Mouse (Mus musculus): Measurements from ENCODE around the gene Hdgfl2. TPM values are rescaled to one million over a fixed set of nuclear protein-coding genes. Genes with fewer than 3 reads are reported as not detected.

Gene Hdgfl2
- polyA plus RNA-seq, 1 experiment from 2014 or later: 38.4 TPM

DNA sequence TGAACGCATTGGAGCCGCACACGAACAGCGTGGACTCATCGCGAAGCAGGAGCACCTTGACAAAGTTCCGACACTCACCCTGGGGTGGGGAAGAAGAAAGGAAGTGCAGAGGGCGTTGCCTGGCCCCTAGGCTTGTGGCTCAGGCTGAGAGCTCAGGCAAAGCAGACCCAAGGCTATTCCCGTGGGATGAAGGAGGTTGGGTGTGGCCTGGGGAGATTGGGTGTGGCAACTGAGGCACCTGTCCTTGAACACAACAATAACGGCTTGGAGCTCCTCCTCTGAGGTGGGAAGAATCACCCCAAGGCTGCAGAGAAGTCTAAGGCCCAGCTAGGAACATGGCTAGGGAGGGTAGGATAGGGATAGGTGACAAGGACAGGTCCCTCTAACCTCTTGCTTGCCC, 51.7 kb downstream of the Hdgfl2 start:
- Histone ChIP-seq H3K4me2 (replicated peaks; ENCODE audit: low read depth) (no peak overlapping the region), H3K9ac (ENCODE audit: low read length) (no peak overlapping the region), H3K36me3 (ENCODE audit: control insufficient read depth, insufficient read depth, low read length) (no peaks in the 10 kb centered on the region), H3K27me3 (ENCODE audit: control insufficient read depth, insufficient read depth, low read length) (no peaks in the 10 kb centered on the region), H3K4me1 (replicated peaks; ENCODE audit: control insufficient read depth, insufficient read depth) (peaks cover 4% of the 10 kb centered on the region), H3K27ac (replicated peaks) (no peak overlapping the region), H3K9me3 (ENCODE audit: control insufficient read depth, low read length) (no peaks in the 10 kb centered on the region), H3K4me3 (ENCODE audit: low read depth, low read length) (no peak overlapping the region)
- no peak for DNase-seq (ENCODE audit: low spot score)
- TF ChIP-seq EP300 (optimal IDR thresholded peaks at IDR 0.05): no peak
- TF ChIP-seq CTCF (IDR thresholded peaks at IDR 0.05; ENCODE audit: low read depth): no peak
- no peak for ATAC-seq (ENCODE audit: low FRiP score, low TSS enrichment)
- WGBS: 89% methylated on average over 10 of the region's 10 CpGs

DNA sequence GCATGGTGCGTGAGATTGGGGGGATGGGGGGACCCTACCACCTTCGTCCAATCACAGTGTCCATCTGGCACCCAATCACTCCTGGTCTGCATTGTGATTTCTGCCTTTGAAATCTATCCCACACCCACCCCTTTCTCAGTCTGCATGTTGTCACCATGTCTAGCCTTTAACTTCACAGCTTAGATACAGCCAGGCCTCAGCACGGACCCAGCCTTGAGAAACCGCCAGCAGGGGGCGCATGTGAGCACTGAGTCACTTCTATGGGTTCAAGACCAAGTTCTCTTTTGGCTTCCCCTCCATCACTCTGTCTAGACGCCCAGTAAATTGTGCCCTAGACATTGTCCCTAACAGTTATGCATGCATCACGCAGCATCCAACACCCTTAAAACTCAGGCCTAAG, 52.4 kb downstream of the Hdgfl2 start:
- no peak overlapping the region for H3K9ac ChIP-seq (ENCODE audit: low read length)
- no peak overlapping the region for H3K4me3 ChIP-seq (ENCODE audit: low read depth, low read length)
- no peaks in the 10 kb centered on the region for H3K9me3 ChIP-seq (ENCODE audit: control insufficient read depth, low read length)
- no peaks in the 10 kb centered on the region for H3K27me3 ChIP-seq (ENCODE audit: control insufficient read depth, insufficient read depth, low read length)
- H3K27ac ChIP-seq (replicated peaks): no peak overlapping the region
- H3K4me2 ChIP-seq (replicated peaks; ENCODE audit: low read depth): no peak overlapping the region
- DNase-seq (ENCODE audit: low spot score) (peak; percentile 67), ATAC-seq (ENCODE audit: low FRiP score, low TSS enrichment) (no peak)
- TF ChIP-seq CTCF (IDR thresholded peaks at IDR 0.05; ENCODE audit: low read depth): peak; percentile 81
- TF ChIP-seq EP300 (optimal IDR thresholded peaks at IDR 0.05): no peak
- WGBS: 45% methylated on average over 7 of the region's 7 CpGs
- peaks cover 4% of the 10 kb centered on the region for H3K4me1 ChIP-seq (replicated peaks; ENCODE audit: control insufficient read depth, insufficient read depth)
- H3K36me3 ChIP-seq (ENCODE audit: control insufficient read depth, insufficient read depth, low read length): no peaks in the 10 kb centered on the region

GRCm38 (mm10) chr17:56132661-56133060, 53.2 kb downstream of the Hdgfl2 start:
- Histone ChIP-seq H3K27me3 (ENCODE audit: control insufficient read depth, insufficient read depth, low read length) (no peaks in the 10 kb centered on the region), H3K9me3 (ENCODE audit: control insufficient read depth, low read length) (no peaks in the 10 kb centered on the region), H3K4me1 (replicated peaks; ENCODE audit: control insufficient read depth, insufficient read depth) (peaks cover 4% of the 10 kb centered on the region), H3K9ac (ENCODE audit: low read length) (no peak overlapping the region), H3K4me2 (replicated peaks; ENCODE audit: low read depth) (no peak overlapping the region), H3K4me3 (ENCODE audit: low read depth, low read length) (no peak overlapping the region), H3K27ac (replicated peaks) (no peak overlapping the region), H3K36me3 (ENCODE audit: control insufficient read depth, insufficient read depth, low read length) (no peaks in the 10 kb centered on the region)
- 5% methylated on average over 14 of the region's 14 CpGs for WGBS
- ATAC-seq (ENCODE audit: low FRiP score, low TSS enrichment) (no peak), DNase-seq (ENCODE audit: low spot score) (peak; percentile 73)
- TF ChIP-seq CTCF (IDR thresholded peaks at IDR 0.05; ENCODE audit: low read depth) (peak; percentile 90), EP300 (optimal IDR thresholded peaks at IDR 0.05) (no peak)

DNA sequence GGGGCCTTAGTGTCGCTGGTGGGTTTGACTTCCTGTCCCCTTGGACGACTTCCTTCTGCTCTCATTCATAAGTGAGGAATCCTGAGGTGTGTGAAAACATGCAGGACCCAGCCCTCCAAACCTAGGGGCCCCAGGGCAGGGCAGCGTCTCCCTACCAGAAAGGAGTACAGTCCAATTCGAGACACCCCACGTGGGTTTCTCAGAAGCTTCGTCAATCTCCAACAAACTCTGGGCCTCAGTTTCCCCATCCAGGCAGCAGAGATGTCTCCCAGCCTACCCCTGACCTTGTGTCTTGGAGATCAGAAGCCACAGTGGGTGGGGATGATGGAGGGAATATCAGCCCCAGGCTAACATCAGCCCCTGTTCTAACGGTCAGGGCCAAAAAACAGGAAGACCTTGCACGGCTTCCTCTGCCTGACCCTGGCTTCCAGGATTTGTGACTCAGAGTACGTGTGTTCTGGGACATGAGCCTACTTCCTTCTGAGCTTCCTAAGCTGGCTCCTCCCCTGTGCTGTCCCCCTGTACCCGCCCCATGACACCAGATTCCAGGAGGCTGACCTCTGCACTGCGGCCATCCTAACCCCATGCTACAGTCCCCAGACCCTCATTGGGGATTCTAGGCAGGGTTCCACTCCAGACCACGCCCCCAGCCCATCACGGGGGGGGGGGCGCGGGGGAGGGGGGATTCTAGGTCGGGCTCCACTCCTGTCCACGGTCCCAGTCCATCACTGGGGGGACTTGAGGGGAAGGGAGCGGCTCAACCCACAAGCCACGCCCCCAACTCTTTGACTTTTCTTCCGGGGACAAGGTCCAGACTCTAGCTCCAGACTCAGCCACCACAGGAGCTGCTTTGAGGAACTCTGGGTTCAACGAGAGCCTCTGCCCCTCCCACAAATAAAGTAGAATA, 54.3 kb downstream of the Hdgfl2 start:
- TF ChIP-seq EP300 (optimal IDR thresholded peaks at IDR 0.05): no peak
- no peak for TF ChIP-seq CTCF (IDR thresholded peaks at IDR 0.05; ENCODE audit: low read depth)
- Histone ChIP-seq H3K9ac (ENCODE audit: low read length) (no peak overlapping the region), H3K4me2 (replicated peaks; ENCODE audit: low read depth) (peak overlapping the region; percentile 55), H3K4me1 (replicated peaks; ENCODE audit: control insufficient read depth, insufficient read depth) (peaks cover 4% of the 10 kb centered on the region), H3K36me3 (ENCODE audit: control insufficient read depth, insufficient read depth, low read length) (no peaks in the 10 kb centered on the region), H3K27me3 (ENCODE audit: control insufficient read depth, insufficient read depth, low read length) (no peaks in the 10 kb centered on the region), H3K27ac (replicated peaks) (peak overlapping the region; percentile 65), H3K4me3 (ENCODE audit: low read depth, low read length) (peak overlapping the region; percentile 28), H3K9me3 (ENCODE audit: control insufficient read depth, low read length) (no peaks in the 10 kb centered on the region)
- 15% methylated on average over 21 of the region's 21 CpGs for WGBS
- ATAC-seq (ENCODE audit: low FRiP score, low TSS enrichment) (peak; percentile 83), DNase-seq (ENCODE audit: low spot score) (peak; percentile 82)

DNA sequence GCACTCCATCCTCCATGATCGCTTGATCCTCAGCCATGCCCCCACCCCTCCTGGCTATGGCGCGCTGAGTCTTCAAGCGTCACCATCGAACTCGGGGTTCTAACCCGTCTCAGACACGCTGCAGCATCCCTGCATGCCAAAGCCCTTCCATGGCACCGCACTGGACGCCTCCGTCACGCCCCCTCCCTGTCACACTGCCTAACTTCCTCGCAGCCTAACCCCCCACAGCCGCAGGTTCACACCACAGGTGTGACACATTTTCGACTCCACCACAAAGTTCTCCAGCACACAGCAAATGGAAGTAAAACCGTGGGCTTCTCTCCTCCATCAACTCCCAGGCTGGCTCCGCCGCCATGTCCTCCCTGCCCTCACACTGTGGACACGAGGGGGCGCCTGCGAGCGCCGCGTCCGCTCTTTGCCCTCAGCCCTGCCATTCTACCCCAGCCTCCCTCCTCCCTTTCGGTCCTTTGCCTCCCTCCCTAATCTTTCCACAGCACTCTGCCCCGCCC, 55.1 kb downstream of the Hdgfl2 start:
- Histone ChIP-seq H3K4me3 (ENCODE audit: low read depth, low read length) (peak overlapping the region; percentile 28), H3K9me3 (ENCODE audit: control insufficient read depth, low read length) (no peaks in the 10 kb centered on the region), H3K4me2 (replicated peaks; ENCODE audit: low read depth) (peak overlapping the region; percentile 55), H3K27ac (replicated peaks) (peak overlapping the region; percentile 65), H3K36me3 (ENCODE audit: control insufficient read depth, insufficient read depth, low read length) (no peaks in the 10 kb centered on the region), H3K27me3 (ENCODE audit: control insufficient read depth, insufficient read depth, low read length) (no peaks in the 10 kb centered on the region), H3K4me1 (replicated peaks; ENCODE audit: control insufficient read depth, insufficient read depth) (peaks cover 5% of the 10 kb centered on the region), H3K9ac (ENCODE audit: low read length) (no peak overlapping the region)
- WGBS: 1% methylated on average over 26 of the region's 27 CpGs
- peak; percentile 53 for ATAC-seq (ENCODE audit: low FRiP score, low TSS enrichment)
- TF ChIP-seq CTCF (IDR thresholded peaks at IDR 0.05; ENCODE audit: low read depth) (peak; percentile 86), EP300 (optimal IDR thresholded peaks at IDR 0.05) (no peak)
- peak; percentile 81 for DNase-seq (ENCODE audit: low spot score)

DNA sequence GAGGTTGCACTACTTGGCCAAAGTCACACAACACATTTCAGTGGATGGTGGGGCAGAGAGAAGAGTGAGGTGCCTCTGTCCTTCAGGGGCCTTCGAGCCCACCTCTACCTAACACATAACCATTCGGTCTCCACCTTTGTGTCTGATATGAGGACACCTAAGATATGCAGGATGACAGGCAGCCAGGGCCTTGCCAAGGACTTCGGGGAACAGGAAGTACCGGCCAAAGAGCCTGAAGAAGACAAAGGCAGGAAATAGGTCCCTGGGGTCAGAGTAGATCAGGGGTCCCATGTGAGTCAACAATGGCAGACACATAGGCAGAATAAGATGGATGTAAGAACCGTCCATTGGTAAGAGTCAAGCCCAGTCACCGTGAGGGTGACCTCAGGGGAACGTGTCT, 57.1 kb downstream of the Hdgfl2 start:
- H3K9me3 ChIP-seq (ENCODE audit: control insufficient read depth, low read length): no peaks in the 10 kb centered on the region
- H3K9ac ChIP-seq (ENCODE audit: low read length): no peak overlapping the region
- H3K27me3 ChIP-seq (ENCODE audit: control insufficient read depth, insufficient read depth, low read length): peaks cover 2% of the 10 kb centered on the region; the same call in 1 of the 2 replicates
- H3K27ac ChIP-seq (replicated peaks): no peak overlapping the region
- ATAC-seq (ENCODE audit: low FRiP score, low TSS enrichment): no peak
- H3K4me2 ChIP-seq (replicated peaks; ENCODE audit: low read depth): no peak overlapping the region
- no peak overlapping the region for H3K4me3 ChIP-seq (ENCODE audit: low read depth, low read length)
- WGBS: 84% methylated on average over 7 of the region's 7 CpGs
- no peak for TF ChIP-seq EP300 (optimal IDR thresholded peaks at IDR 0.05)
- no peaks in the 10 kb centered on the region for H3K36me3 ChIP-seq (ENCODE audit: control insufficient read depth, insufficient read depth, low read length)
- H3K4me1 ChIP-seq (replicated peaks; ENCODE audit: control insufficient read depth, insufficient read depth): peaks cover 6% of the 10 kb centered on the region
- DNase-seq (ENCODE audit: low spot score): no peak

Measured in stomach, postnatal 0 days (tissue).